Mouse (Mus musculus): ENCODE results near the gene Bptf. TPM values are rescaled to one million over a fixed set of nuclear protein-coding genes. Genes with fewer than 3 reads are reported as not detected.
A peak's percentile ranks its signal among the peaks of the same experiment; 100 is the strongest.

The Bptf gene
- total RNA-seq, 2 experiments from 2014 or later: 22.4 to 24.2 TPM

- no peak overlapping the region for H3K27ac ChIP-seq
- peak; percentile 31 for TF ChIP-seq CTCF (IDR thresholded peaks at IDR 0.05)
- no peak overlapping the region for H3K4me3 ChIP-seq
- intact Hi-C loops (cut with DNase I): no loop called here
- DNase-seq: no peak
Measured at GRCm38 (mm10) chr11:107108892-107109291, 23.0 kb downstream of the Bptf start.

GRCm38 (mm10) chr11:107107725-107108078 is 24.2 kb downstream of the Bptf start:
- H3K27ac ChIP-seq: 0 out of 2 replicates have a peak overlapping the region, but pooled peaks have one; percentile 6
- no peak overlapping the region for H3K4me3 ChIP-seq
- intact Hi-C loops (cut with DNase I): no loop called here
- no peak for DNase-seq
- TF ChIP-seq CTCF (IDR thresholded peaks at IDR 0.05): no peak

- DNase-seq: no peak
- TF ChIP-seq CTCF (IDR thresholded peaks at IDR 0.05): no peak
- no peak overlapping the region for H3K4me3 ChIP-seq
- 0 out of 2 replicates have a peak overlapping the region, but pooled peaks have one; percentile 6 for H3K27ac ChIP-seq
- intact Hi-C loops (cut with DNase I): no loop called here
Measured at GRCm38 (mm10) chr11:107106978-107107724, 24.8 kb downstream of the Bptf start.

GRCm38 (mm10) chr11:107106461-107106860 is 25.5 kb downstream of the Bptf start:
- Histone ChIP-seq H3K27ac (no peak overlapping the region), H3K4me3 (no peak overlapping the region)
- no peak for DNase-seq
- TF ChIP-seq CTCF (IDR thresholded peaks at IDR 0.05): no peak
- intact Hi-C loops (cut with DNase I): no loop called here

DNA sequence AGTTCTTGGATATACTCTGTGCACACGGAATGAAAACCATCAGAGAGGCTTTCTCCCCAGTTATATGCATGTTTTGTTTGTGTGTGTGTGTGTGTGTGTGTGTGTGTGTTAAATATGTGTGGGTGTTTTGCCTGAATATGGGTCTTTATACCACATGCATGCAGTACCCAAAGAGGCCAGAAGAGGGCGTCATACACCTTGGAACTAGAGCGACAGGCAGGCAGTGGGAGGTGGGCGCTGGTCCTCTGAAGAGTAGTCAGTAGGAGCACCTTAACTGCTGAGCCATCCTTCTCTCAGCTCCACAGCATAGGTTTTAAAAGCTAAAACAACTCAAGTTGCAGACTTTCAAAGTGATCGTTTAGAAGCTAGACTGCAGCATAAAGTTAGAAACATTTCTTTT is 26.7 kb downstream of the Bptf start:
- intact Hi-C loops (cut with DNase I): no loop called here
- DNase-seq: peak; percentile 80
- peak; percentile 86 for TF ChIP-seq CTCF (IDR thresholded peaks at IDR 0.05)
- Histone ChIP-seq H3K27ac (no peak overlapping the region), H3K4me3 (no peak overlapping the region)

DNA sequence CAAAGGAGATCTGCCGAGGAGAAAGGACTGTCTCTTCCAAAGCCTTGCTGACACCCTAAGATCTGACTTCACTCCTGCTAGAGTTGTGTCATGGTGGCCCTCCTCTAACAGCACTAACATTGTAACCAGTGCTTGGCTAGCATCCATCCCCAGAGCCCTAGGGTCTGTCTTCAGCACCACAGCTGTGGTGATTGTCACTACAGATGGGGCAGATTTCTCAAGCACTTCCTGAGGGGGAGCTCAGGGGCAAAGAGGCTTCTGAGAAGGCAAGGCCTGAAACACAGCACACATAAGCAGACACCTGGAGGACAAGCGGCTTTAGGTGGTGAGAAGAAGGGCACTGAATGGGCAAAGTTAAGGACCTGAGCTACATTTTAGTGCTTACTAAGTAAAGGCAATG is 28.2 kb downstream of the Bptf start:
- intact Hi-C loops (cut with DNase I): loop anchor here (5.0 kb wide), 1 partner anchor 49 kb away; no protein-coding TSS in a partner anchor
- H3K27ac ChIP-seq: no peak overlapping the region

DNA sequence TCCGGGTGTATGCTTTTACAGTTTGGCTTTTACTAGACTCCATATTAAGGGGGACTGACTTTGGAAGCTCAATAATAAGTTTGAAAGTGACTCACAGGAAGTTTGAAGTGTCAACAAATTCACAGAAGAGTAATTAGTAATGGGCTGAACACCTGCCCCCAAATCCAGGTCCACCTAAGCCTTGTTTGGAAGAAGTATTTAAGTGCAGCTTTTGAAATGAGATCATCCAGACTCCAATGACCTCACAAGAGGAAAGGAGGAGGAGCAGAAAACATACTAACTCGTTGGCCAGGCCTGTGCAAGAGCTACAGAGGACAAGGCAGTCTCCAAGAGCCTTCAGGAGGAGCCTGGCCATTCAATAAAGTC is 28.7 kb downstream of the Bptf start:
- intact Hi-C loops (cut with DNase I): loop anchor here (5.0 kb wide), 1 partner anchor 49 kb away; no protein-coding TSS in a partner anchor
- no peak for TF ChIP-seq CTCF (IDR thresholded peaks at IDR 0.05)
- H3K27ac ChIP-seq: peak overlapping the region; percentile 40; the same call in 1 of the 2 replicates

More for the DNA sequence above, 28.2 kb downstream of the Bptf start:
- no peak overlapping the region for H3K4me3 ChIP-seq
- no peak for DNase-seq
- no peak for TF ChIP-seq CTCF (IDR thresholded peaks at IDR 0.05)

DNA sequence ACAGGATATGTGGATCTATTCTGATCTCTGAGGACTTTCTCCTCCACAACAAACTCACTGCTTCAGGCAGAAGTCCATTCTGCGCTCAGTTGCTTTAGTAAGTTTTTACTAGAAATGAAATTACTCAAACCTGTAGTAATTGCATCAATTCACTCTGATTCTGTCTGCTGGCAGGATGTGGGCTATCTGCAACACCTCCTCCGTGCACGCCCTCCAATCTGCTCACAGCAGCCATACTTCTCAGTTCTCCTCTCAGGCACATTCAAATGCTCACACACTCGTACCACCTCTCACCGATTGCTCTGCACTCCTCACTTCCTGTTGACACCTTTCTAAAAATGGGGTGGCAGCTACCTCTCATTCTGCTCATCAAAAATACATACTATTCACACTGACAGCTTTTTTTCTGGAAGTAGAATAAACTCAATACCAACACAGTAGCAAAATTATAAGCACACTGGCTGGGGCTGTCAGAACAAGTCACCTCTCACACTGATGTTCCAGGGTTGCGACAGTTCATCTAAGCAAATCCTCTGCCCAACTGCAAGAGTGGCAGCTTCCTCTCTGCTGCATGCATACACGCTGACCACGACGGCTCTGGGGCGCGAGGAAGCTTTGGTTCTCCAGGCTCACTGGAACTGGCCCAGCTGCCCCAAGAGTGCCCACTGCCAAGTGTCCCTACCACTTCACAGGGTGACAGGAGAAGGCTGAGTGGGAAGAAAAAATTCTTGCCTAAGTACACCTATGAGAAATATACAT is 29.3 kb downstream of the Bptf start:
- H3K4me3 ChIP-seq: no peak overlapping the region
- intact Hi-C loops (cut with DNase I): loop anchor here (5.0 kb wide), 1 partner anchor 50 kb away; no protein-coding TSS in a partner anchor
- DNase-seq: peak; percentile 49
- TF ChIP-seq CTCF (IDR thresholded peaks at IDR 0.05): no peak
- H3K27ac ChIP-seq: peak overlapping the region; percentile 43; the same call in 1 of the 2 replicates

More for the DNA sequence above, 28.7 kb downstream of the Bptf start:
- H3K4me3 ChIP-seq: no peak overlapping the region
- DNase-seq: no peak

- H3K27ac ChIP-seq: no peak overlapping the region
- H3K4me3 ChIP-seq: no peak overlapping the region
- intact Hi-C loops (cut with DNase I): loop anchor here (5.0 kb wide), 1 partner anchor 35 kb away; the partner anchor contains the start of gene Bptf
- no peak for TF ChIP-seq CTCF (IDR thresholded peaks at IDR 0.05)
- peak; percentile 30 for DNase-seq
Measured at GRCm38 (mm10) chr11:107096973-107097372, 35.0 kb downstream of the Bptf start.

DNA sequence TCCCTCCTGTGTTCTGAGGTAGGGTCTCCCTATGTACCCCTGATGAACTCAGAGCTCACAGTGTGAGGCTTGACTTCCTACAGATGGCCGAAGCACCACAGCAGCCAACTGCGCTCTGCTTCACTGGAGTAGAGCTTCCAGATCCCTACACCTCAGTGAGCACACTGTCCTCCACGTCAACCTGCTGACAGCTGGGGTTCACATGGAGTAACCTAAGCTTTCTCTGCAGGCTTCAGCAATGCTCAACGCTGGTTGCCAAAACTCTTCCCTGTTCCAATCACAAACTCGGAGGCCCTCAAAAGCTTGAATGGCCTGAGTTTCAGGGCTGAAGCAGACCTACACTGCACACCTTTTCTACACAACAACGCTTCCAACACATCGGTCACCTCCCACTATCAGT is 38.1 kb downstream of the Bptf start:
- H3K4me3 ChIP-seq: no peak overlapping the region
- intact Hi-C loops (cut with DNase I): no loop called here
- TF ChIP-seq CTCF (IDR thresholded peaks at IDR 0.05): no peak
- H3K27ac ChIP-seq: peak overlapping the region; percentile 74
- DNase-seq: peak; percentile 70

- no peak for TF ChIP-seq CTCF (IDR thresholded peaks at IDR 0.05)
- DNase-seq: no peak
- intact Hi-C loops (cut with DNase I): no loop called here
- Histone ChIP-seq H3K27ac (no peak overlapping the region), H3K4me3 (no peak overlapping the region)
Measured at GRCm38 (mm10) chr11:107092637-107093036, 39.3 kb downstream of the Bptf start.

- no peak for DNase-seq
- no peak for TF ChIP-seq CTCF (IDR thresholded peaks at IDR 0.05)
- Histone ChIP-seq H3K27ac (no peak overlapping the region), H3K4me3 (no peak overlapping the region)
- intact Hi-C loops (cut with DNase I): no loop called here
Measured at GRCm38 (mm10) chr11:107085866-107086265, 46.1 kb downstream of the Bptf start.

DNA sequence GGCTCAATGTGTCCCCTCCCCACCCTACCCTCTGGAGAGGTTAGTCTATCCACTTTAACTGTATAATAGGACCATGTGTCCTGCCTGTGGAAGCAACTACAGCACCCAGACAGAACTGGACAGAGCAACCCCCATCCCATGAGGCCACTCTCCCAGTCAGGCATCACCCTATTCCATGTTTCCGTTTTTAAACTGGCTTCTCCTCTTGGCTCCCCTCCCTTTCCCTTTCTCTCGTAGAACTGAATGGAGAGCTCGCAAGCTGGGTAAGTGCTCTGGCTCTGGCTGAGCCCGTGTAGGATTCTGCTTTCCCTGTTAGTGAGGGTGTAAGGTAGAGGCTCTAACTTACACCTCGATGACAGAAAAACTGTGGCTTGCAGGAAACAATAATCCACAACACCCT is 48.4 kb downstream of the Bptf start:
- Histone ChIP-seq H3K4me3 (no peak overlapping the region), H3K27ac (no peak overlapping the region; the same call in 1 of the 2 replicates)
- DNase-seq: no peak
- no peak for TF ChIP-seq CTCF (IDR thresholded peaks at IDR 0.05)
- intact Hi-C loops (cut with DNase I): no loop called here

Measured in gastrocnemius, adult 2 months (tissue).